Mouse (Mus musculus) left cerebral cortex, postnatal 10 days (tissue): ENCODE data around the gene Ankrd17. TPM values are rescaled to one million over a fixed set of nuclear protein-coding genes. Genes with fewer than 3 reads are reported as not detected.

Experiments used
- total RNA-seq, 2 experiments: library from RNA; stranded (reverse); gene quantifications; 2 replicates each; pipeline ENCODE4 v1.2.3; 2021

The Ankrd17 gene
- total RNA-seq, 2 experiments from 2014 or later = 108 TPM

Other genes with a start within 250 kb of the Ankrd17 start
- 10 to 100 TPM; 26.5 to 31.3 TPM for gene Cox18, start 142.6 kb downstream of the Ankrd17 start, total RNA-seq
- gene Gm9958, start 627 bp upstream of the Ankrd17 start, total RNA-seq = 1 to 10 TPM; 1.1 to 1.3 TPM
- gene Alb, start 94.3 kb upstream of the Ankrd17 start, total RNA-seq = under 1 TPM in 1 of 2 experiments, not detected in 1; 0.28 TPM
- under 1 TPM in 1 of 2 experiments, not detected in 1; 0.20 TPM for gene Afp, start 124.2 kb upstream of the Ankrd17 start, total RNA-seq
- gene Afm, start 152.4 kb upstream of the Ankrd17 start, total RNA-seq = not detected
- 1 to 10 TPM in 1 of 2 experiments, under 1 TPM in 1; 0.89 to 1.1 TPM for gene 5830473C10Rik, start 194.5 kb upstream of the Ankrd17 start, total RNA-seq